Mouse (Mus musculus) natural killer cell, adult 2 months (primary cell): ENCODE results near the gene Trex1.

ENCODE experiments used
- DNase-seq, 2 experiments: peaks; one replicate each; pipeline ENCODE4 v3.0.0; 2022; ENCODE audit warnings: low spot score in 2 of 2

Trex1 gene

DNA sequence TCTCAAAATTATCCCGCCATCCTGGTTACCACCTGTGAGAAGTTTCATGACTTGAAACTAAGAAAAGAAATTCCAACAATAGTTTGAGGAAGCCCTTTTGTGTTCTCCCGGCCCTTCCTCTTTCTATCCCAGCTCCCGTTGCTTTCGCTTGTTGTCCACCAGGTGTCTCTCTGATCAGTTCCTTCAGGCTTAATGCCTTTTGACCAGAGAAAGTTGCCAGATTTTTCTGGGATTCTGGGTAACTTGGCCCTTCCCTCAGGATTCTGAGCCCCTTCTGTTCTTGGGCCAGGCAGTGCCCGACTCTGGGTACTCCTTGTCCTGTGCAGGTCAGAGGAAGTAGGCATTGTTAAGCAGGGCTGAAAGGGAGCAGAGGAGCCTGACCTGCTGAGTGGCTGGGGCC is 28.5 kb upstream of the Trex1 start:
- no peak for DNase-seq

DNA sequence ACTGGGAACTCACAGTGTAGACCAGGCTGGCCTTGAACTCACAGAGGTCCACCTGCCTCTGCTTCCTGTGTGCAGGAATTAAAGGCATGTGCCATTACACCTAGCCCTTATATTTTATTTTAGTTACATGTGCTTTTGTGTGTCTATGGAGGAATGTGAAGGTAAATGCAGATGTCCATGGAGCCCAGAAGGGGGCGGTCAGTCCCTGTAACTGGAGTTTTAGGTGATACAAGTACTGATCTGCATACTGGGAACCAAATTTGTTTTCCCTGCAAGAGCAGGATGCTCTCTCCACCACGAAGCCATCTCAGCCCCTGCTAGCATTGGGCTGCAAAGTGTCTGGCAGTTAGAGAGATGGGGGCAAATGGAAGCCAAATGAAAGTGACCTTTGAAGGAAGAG is 25.4 kb upstream of the Trex1 start:
- no peak for DNase-seq

DNA sequence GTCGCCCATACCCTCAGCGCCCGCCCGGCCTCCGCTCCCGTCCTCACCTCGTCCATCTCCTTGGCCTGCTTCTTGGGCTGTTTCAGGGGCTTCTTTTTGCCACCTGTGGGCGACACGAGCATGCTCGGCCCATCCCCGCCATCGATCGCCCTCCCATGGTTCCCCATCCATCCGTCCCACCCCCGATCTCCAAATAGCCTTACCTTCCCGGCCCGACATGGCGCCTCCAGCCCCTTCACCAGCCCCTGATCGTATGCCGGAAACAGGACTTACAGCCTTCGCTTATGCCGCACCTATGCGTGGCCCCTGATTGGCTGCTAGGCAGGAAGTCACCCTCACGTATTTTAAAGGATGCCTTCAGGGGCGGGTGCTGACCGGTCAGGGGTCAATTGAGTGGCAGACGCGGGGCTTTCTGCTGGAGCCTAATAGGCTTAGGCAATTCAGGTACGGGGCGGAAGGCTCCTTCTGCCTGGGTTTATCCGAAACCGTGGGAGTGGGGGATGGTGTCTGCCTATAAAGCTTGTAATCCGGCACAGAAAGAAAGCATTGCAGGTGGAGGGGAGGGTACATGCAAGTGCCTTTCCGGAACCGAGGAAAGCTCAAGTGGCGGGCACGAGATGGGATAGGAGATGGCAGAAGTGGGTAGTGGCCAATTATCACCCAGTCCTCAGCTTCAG is 22.7 kb upstream of the Trex1 start, which contains the start of the genes Ccdc51 and Tma7:
Gene Ccdc51 (plus strand): TSS at position 370 of the 677 bp plus-strand sequence.
Gene Tma7 (minus strand): TSS at position 464 of the 677 bp plus-strand sequence.
- DNase-seq, result peak; percentile 78 to 83

DNA sequence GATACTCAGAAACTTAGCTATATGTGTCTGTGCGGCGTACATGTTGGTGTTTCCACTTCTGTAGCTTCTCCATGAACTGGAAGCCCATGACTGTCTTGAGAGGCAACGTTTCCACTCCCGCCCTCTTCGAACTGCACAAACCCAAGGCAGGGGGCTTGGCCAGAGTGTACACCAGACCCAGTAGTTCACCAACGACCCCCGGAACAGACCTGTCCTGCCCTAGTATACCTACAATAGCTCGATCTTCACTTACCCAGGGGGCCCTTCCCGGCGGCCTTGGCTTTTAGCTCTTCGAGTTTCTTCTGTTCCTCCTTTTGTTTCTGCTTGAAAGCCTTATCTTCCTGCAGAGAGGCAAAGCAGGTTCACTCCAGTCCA is 22.2 kb upstream of the Trex1 start:
- no peak for DNase-seq

DNA sequence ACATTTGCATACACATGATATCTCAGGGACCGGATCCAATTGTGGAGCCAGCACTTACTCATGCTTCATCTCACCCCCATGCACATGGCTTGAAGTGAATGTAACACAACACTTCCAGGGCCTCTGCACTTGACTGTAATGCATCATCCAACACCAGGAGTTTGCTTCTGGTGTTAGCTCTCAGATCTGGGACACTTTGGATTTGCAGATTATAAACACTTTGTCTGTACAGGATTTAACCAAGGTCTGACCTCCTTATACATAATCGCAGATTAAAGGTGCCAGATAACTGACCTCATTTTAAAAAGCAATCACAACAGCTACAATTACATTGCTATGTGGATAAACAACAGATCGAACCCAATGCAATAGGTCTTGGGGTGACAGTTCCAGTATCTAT is 21.0 kb upstream of the Trex1 start:
- DNase-seq, result no peak

DNA sequence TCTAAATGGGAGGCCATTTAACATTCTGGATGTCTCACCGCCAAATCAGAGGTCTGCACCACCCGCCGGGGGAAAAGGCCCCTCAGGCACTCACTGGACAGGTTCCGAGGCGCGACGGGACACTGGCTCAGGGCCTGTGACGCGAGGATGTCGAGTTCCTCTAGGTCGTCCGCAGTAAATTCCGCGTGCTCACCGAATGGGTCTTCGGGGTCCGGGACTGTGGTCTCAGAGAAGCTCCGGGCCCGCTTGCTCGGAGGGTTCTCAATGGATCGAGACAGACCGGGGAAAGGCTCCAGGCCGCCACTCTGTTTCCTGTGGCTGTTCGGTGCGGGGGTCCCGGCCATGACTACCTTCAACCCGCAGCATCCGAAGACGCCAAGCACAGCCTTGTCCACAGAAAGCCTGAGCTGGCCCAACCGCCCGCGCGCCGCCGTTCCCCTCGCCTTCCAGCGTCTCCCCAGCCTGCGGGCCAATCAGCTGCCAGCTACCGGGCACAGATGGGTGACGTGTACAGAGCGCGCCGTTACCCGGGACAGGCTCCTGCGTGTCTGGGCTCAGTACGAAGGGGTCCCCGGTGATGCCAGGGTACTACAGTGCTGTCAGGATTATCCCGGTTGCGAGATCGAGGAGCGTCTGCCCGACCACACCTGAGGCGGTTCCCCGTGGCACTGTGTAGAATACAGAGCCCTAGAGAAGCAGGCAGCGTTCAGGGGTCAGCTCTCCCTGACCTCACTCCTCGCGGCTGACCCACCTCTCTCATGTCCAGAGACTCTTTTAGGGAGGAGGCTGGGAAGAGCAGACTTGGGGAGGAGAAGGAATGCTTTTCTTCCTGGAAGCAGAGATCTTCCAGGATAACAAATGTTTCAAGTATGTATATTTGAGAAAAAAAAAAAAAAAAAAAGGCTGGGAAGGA is 14.4 kb upstream of the Trex1 start, which contains the start of gene Atrip:
Gene Atrip (minus strand): TSS at position 464 of the 913 bp plus-strand sequence.
- DNase-seq, result peak; percentile 75 to 83

DNA sequence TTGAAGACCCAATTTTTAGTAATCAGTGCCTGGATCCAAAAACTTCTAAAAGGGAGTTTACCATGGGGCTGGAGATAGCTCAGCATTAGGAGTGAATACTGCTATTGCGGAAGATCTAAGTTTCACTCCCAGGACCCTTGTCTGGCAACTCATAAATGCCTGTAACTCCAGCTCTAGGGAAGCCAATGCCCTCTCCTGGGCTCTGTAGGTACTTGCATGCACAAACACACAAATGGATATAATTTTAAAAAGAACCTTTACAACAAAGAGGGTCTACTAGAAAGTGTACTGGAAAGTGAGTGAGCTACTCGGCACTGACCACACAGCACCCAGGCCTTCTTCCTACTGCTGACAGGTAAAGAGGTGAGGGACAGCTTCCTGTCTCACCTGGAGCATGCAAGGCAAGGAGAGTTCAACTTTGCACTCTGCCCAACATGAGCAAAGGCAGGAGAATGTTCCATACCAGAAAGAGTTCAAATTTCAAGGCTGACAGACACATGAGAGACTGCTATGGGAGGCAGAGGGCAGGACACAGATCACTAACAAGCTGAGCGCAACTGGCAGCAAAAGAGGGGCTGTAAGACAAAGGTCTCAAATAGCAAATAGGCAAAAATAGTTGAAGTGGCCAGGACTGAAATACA is 8.7 kb upstream of the Trex1 start:
- no peak for DNase-seq

DNA sequence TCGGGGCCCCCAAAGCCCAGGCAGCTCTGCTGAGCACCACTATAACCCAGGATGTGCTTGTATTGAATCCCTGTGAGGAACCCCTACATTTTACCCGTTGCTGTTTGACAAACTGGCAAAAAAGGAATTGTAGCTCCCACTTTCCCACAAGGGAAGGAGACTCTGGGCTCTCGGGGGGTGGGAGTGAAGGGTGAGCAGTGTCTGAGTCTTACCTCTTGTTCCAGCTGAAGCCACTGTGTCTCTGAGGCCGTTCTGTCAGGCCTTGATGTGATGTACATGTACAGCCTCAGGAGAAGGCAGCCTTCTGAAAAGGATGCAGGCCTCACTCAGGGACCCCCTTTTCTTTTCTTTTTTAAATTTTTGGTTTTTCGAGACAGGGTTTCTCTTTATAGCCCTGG is 1.4 kb upstream of the Trex1 start:
- no peak for DNase-seq

DNA sequence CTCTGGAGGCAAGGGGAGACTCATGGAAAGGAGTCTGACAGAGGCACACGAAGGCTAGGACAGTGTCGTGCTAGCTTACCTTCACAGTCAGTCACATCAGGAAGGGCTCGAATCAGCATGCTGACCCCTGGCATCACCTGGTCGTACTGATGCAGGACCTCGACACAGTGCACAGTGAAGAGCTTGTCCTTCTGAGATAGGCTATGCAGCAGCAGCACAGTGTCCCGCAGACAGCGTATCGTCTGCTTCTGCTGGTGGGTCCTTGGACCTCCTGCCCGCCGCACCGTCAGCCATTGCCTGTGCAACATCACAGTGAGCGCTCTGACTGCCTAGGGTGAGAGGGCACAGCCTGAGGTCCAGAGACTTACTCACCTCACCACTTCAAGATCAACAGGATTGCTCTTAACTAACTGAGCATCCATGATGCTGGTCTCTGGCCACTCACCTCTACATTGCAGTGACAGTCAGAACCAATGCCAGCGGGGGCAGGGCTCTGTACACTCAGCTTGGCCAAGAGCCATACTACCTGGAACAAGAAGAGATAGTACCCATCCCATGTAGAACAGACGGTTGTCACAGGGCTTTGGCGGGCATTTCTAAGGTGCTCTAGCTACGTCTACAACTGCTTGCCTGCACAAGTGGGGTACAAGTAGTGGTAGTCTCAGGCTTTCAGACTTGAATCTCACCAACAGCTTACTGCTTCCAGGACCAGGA is 807 bp upstream of the Trex1 start:
- no peak for DNase-seq

DNA sequence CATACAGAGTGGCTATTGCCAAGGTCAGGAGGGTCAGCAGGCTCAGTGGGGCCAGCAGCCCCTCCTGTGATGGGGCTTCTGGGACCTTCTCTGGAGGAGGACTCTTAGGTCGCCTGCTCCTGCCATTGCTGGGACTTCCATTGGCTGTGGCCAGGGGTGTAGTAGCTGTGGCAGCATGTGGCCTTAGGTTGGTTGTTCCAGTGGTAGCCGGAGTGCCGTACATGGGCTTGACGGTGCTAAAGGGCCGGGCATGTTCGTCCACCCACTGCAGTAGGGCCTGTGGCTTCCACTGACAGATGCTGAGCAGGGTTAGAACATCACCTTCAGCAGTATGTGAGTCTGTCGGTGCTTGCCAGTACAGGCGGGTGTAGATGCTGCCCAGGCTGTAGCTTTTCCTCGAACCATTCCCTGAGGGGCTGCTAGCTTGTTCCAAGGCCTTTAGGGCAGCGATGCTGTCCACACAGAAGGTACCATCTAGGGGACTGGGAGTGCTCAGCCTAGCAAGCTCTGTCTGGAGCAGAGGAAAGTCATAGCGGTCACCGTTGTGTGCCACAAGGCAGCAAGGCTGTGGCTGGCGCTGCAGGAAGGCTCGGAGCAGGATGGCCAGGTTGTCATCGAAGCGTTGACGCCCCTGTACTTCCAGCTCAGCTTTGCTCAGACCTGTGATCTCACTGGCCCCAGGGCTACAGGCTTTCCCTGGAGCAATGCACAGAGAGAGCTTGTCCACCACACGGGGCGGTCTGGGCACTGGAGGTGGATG is 1.3 kb downstream of the Trex1 start:
- DNase-seq, result peak in 1 of 2 experiments; percentile 28

DNA sequence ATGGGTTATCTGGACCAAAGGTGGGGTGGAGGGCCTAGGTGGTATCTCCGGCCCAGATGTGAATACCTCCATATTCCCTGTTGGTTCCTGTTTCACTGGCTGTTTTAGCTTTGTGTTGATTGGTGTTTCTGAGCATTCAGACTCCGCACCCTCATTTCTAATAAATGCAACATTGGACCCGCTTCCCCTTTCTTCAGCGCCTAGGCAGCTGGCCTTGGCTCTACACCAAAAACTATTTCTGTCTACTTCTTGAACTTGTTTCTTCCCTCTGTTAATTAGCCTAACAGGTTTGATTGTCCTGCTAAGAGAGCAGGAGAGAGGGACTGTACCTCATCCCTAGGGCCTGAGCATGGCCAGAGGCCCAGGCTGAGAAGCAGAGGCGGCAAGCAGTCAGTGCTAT is 2.0 kb downstream of the Trex1 start:
- peak in 1 of 2 experiments; percentile 31 for DNase-seq

DNA sequence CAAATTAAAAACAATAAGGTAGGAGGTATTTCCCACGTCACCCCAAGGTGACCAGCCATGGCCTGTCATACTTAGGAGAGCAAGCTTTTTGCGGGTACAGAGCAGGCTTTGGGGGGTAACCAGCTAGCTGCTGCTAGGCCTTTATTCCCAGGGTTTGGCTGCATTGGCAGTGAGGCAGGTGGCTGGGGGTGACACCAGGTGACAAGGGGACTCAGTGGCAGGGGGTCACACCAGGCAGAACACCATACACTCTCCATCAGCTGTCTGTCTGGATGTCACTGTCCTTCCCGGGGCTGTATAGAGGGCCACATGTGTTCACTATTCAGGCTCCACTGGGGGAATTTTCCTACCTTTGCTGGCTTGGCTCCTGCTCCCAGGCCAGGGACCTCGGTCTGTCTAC is 2.6 kb downstream of the Trex1 start:
- DNase-seq, result no peak

DNA sequence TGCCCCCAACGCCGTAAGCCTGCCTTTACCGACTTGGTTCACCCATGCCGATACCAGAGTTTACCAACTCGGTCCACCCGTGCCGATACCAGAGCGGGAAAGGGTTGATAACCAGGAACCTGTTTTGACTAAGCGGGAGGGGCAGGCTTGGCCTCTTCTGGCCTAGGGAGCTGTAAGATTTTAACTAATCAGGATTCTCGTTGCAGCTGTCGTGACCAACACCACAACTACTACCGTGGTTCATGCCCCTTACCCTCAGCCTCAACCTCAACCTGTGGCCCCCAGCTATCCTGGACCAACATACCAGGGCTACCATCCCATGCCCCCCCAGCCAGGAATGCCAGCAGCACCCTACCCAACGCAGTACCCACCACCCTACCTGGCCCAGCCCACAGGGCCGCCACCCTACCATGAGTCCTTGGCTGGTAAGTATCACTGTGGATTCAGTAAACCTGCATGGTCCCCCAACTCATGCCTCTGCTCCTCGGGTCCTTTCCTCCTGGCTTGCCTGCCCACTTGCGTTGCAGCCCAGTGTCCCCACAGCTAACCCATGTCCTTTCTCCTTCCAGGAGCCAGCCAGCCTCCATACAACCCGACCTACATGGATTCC is 3.3 kb downstream of the Trex1 start:
- DNase-seq, result no peak

DNA sequence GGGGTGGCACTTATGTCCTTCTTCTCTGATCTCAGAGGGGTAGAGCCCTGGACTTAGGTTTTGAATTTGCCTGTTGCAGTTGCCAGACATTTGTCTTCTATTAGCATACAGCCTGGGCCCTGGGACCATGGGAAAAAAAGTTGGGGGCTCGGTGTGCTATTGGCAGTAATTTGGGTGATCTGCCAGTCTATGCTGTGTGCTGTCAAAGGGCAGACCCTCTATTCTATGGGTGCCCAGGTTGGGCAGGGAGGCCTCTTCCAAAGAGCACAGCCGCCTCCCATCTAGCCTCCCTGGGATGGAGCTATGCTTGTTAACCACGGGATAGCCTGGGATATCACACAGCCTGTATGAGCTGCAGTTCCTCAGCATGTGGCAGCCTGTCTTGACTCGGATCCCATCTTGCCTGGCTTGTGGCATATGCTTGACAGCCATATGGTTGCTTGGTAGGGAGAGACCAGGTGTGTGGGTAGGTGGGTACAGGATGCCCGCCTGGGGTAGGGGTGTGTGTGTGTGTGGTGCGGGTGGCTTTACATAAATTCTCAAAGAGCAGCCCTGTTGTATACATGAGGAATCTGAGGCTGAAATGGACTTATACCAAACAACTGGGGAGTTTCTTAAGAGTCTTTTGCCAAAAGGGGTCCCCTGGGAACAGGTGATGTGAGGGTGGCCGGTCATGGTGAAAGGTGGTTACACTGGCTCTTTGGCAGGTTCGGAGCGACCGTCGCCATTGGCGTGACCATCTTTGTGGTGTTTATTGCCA is 4.1 kb downstream of the Trex1 start:
- DNase-seq, result no peak

DNA sequence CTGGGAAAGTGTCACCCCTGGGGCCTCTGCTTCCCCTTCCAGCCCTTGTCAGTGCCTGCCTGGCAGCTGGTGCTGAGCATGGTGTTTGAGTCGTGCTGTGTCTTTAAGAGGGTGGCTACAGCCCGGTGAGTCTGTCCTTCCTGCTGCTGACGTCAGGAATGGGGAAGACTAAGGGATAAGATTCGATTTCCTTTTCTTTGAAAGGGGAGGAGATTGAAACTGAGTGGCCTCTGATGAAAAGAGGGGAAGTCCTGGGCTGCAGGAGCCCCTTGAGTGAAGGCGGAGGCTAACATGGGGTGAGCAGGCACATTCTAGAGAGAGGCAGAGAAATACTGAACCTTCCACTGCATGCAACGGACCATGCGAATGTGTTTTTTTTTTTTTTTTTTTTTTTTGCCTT is 4.8 kb downstream of the Trex1 start:
- peak; percentile 66 to 72 for DNase-seq

DNA sequence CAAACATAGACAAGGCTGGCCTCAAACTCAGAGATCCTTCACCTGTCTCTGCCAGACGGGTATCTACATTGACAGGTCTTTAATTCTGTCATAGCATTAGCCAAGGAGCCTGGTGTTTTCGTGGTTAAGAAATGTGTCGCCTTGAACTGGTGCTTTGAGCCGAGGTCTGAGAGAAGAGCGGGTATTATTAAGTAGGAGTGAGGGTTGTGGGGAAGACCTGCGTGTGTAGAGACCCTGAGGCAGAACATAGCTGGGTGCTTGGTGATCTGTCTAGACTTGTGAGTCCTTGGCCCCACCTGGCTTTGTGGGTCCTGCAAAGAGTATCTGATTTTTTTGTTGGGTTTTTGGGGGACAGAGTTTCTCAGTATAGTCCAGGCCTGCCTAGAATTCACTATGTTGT is 5.7 kb downstream of the Trex1 start:
- peak; percentile 20 to 43 for DNase-seq

DNA sequence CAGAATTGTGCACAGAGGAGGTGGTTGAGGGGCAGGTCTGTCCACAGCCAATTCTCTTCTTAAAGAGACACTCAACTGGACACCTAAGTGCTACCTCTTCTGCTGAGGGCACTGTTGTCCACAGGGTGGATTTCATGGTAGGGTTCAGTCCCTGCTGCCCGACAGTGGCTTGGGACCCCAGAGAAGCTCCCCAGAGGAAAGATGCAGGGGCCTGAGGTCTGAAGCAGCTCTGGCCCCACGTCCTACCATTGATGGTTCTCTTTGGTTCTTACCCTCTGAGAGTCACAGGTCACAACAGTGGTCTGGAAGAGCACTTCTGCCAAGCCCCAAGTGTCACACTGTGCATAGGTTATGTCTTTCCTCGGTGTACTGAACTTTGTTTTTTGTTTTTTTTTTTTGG is 6.2 kb downstream of the Trex1 start:
- DNase-seq, result no peak

DNA sequence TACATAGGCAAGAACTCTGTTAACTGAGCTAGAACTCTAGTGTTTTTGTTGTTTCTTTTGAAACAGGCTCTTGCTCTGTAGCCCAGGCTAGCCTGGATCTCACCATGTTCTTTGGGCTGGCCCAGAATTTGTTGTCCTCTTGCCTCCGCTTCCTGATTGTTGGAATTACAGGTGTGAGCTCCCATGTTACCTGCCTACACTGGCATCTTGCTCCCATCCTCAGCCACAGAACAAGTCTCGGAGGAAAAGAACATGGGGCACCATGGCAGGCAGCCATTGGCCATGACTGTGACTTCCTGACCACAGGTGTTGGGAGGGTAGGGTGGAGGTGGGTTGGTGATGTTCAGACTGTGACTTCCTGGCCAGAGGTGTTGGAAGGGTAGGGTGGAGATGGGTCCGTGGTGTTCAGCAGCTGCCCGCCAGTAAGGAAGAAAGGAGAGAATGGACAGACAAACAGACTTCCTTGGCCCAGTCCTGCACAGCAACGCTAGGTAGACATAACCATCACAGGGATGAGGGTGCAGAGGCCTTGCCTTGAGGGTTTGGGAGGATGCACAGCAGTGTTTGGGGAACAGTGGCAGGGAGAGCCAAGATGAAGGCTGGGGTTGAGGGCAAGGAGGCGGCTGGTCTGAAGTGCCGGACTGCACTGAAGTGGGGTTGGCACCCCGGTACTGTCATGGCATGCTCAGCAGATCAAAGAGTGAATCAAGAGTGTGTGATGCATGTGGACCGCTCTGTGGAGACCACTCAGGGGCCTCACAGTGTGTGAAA is 6.9 kb downstream of the Trex1 start:
- DNase-seq, result peak; percentile 75 to 86
